Mouse (Mus musculus) heart, postnatal 0 days (tissue): Measurements from ENCODE around the gene Coq8b. TPM values are rescaled to one million over a fixed set of nuclear protein-coding genes. Genes with fewer than 3 reads are reported as not detected.

ENCODE experiments used
- ATAC-seq: fragments of 200-750 bp; cut with Nextera tagmentation; 2 replicates; pipeline ENCODE4 v1.8.0; 2017; ENCODE audit warnings: low read depth, moderate number of reproducible peaks, moderate library complexity; ENCODE audit not compliant: insufficient read depth
- DNase-seq: peaks from one replicate; pipeline ENCODE4 v3.0.0-alpha.2; 2016; ENCODE audit warnings: low spot score
- H3K27ac ChIP-seq: fragments of 300-500 bp; sonication (generic); 2 replicates; pipeline ENCODE4 v1.5.1; 2014; ENCODE audit warnings: low read depth, mild to moderate bottlenecking
- H3K27me3 ChIP-seq: fragments of 300-500 bp; sonication (generic); 2 replicates; pipeline ENCODE4 v1.6.1; 2014; ENCODE audit warnings: low read length, mixed read lengths; ENCODE audit not compliant: control insufficient read depth, insufficient read depth
- H3K36me3 ChIP-seq: fragments of 300-500 bp; sonication (generic); replicated peaks from 2 replicates; pipeline ENCODE4 v1.6.1; 2014; ENCODE audit warnings: low read length, mixed read lengths; ENCODE audit not compliant: control insufficient read depth, insufficient read depth
- H3K4me1 ChIP-seq: fragments of 300-500 bp; sonication (generic); 2 replicates; pipeline ENCODE4 v1.6.1; 2014; ENCODE audit warnings: antibody characterized with exemption; ENCODE audit not compliant: control insufficient read depth, insufficient read depth
- H3K4me2 ChIP-seq: fragments of 300-500 bp; sonication (generic); 2 replicates; pipeline ENCODE4 v1.6.1; 2014; ENCODE audit warnings: low read depth, mild to moderate bottlenecking, low read length, moderate library complexity
- H3K4me3 ChIP-seq: fragments of 300-500 bp; sonication (generic); 2 replicates; pipeline ENCODE4 v1.5.1; 2014; ENCODE audit warnings: low read depth, low read length
- H3K9ac ChIP-seq: fragments of 300-500 bp; sonication (generic); replicated peaks from 2 replicates; pipeline ENCODE4 v1.6.1; 2014; ENCODE audit warnings: low read depth, low read length, mixed read lengths
- H3K9me3 ChIP-seq: fragments of 300-500 bp; sonication (generic); replicated peaks from 2 replicates; pipeline ENCODE4 v1.6.1; 2016; ENCODE audit warnings: low read length; ENCODE audit not compliant: control insufficient read depth
- CTCF ChIP-seq: IDR thresholded peaks from 2 replicates; pipeline ENCODE4 v1.5.1; 2016; ENCODE audit warnings: antibody characterized with exemption, control low read depth, low read depth
- EP300 ChIP-seq: IDR thresholded peaks from 2 replicates; pipeline ENCODE4 v1.6.1; 2016; ENCODE audit warnings: antibody characterized with exemption, low read depth
- WGBS: fragments of 180-500 bp; shearing (Covaris S2); extraction: QIAGEN DNeasy Blood & Tissue Kit; methylation state at CpG from one replicate; pipeline ENCODE4 v1.1.7; 2014; 5-methylcytosine and 5-hydroxymethylcytosine counted together
- polyA plus RNA-seq: library from polyadenylated mRNA; unstranded; fragments of >200 nt; fragmentation: Nextera tagmentation; extraction: Ambion mirVana; gene quantifications from 2 replicates; pipeline ENCODE4 v1.2.1, GENCODE M21; 2015
- total RNA-seq: library from RNA; depleted of rRNA; stranded (reverse); fragments of >200 nt; gene quantifications from 2 replicates; pipeline ENCODE4 v1.2.3, GENCODE M21; 2014; ENCODE audit warnings: low replicate concordance

Coq8b gene
- total and polyA plus RNA-seq, 2 experiments from 2014 or later, result 5.8 to 11.0 TPM

GRCm38 (mm10) chr7:27203730-27204449 lies 28.9 kb upstream of the Coq8b start:
- Histone ChIP-seq H3K4me2 (no peak overlapping the region), H3K9ac (no peak overlapping the region), H3K4me3 (no peak overlapping the region), H3K4me1 (no peaks in the 10 kb centered on the region), H3K27me3 (no peaks in the 10 kb centered on the region), H3K36me3 (peaks cover 44% of the 10 kb centered on the region), H3K9me3 (no peaks in the 10 kb centered on the region), H3K27ac (no peak overlapping the region)
- no peak for ATAC-seq
- WGBS, result 94% methylated on average over 8 of the region's 8 CpGs
- TF ChIP-seq EP300 (no peak), CTCF (no peak)
- no peak for DNase-seq

GRCm38 (mm10) chr7:27212626-27213025 lies 20.2 kb upstream of the Coq8b start:
- Histone ChIP-seq H3K4me1 (no peaks in the 10 kb centered on the region), H3K9me3 (no peaks in the 10 kb centered on the region), H3K27me3 (no peaks in the 10 kb centered on the region), H3K36me3 (peaks cover 72% of the 10 kb centered on the region), H3K27ac (no peak overlapping the region), H3K4me3 (no peak overlapping the region), H3K9ac (no peak overlapping the region), H3K4me2 (no peak overlapping the region)
- ATAC-seq (no peak), DNase-seq (no peak)
- WGBS, result 72% methylated on average over 2 of the region's 2 CpGs
- TF ChIP-seq CTCF, result no peak

GRCm38 (mm10) chr7:27218586-27218985 lies 14.2 kb upstream of the Coq8b start:
- WGBS, result 80% methylated on average over 7 of the region's 7 CpGs
- Histone ChIP-seq H3K27ac (no peak overlapping the region), H3K4me1 (no peaks in the 10 kb centered on the region), H3K9me3 (no peaks in the 10 kb centered on the region), H3K4me2 (no peak overlapping the region), H3K36me3 (peaks cover 45% of the 10 kb centered on the region), H3K27me3 (no peaks in the 10 kb centered on the region), H3K9ac (no peak overlapping the region), H3K4me3 (no peak overlapping the region)
- DNase-seq (no peak), ATAC-seq (no peak)
- TF ChIP-seq CTCF (no peak), EP300 (no peak)

- WGBS, result 89% methylated on average over 11 of the region's 11 CpGs
- DNase-seq (no peak), ATAC-seq (no peak)
- Histone ChIP-seq H3K36me3 (peaks cover 36% of the 10 kb centered on the region), H3K9me3 (no peaks in the 10 kb centered on the region), H3K4me1 (no peaks in the 10 kb centered on the region), H3K27me3 (no peaks in the 10 kb centered on the region), H3K4me3 (no peak overlapping the region), H3K27ac (no peak overlapping the region), H3K4me2 (no peak overlapping the region), H3K9ac (no peak overlapping the region)
- no peak for TF ChIP-seq CTCF
- TF ChIP-seq EP300, result no peak
Observed at GRCm38 (mm10) chr7:27219937-27220336, 12.9 kb upstream of the Coq8b start.

GRCm38 (mm10) chr7:27221939-27222338 lies 10.9 kb upstream of the Coq8b start:
- 58% methylated on average over 6 of the region's 6 CpGs for WGBS
- H3K9ac ChIP-seq, result no peak overlapping the region
- TF ChIP-seq CTCF, result no peak
- TF ChIP-seq EP300, result no peak

GRCm38 (mm10) chr7:27222538-27222937 lies 10.3 kb upstream of the Coq8b start:
- Histone ChIP-seq H3K9ac (no peak overlapping the region), H3K9me3 (no peaks in the 10 kb centered on the region), H3K27me3 (no peaks in the 10 kb centered on the region), H3K4me2 (no peak overlapping the region), H3K27ac (no peak overlapping the region), H3K36me3 (peaks cover 14% of the 10 kb centered on the region), H3K4me3 (no peak overlapping the region), H3K4me1 (peaks cover 13% of the 10 kb centered on the region)
- ATAC-seq (no peak), DNase-seq (no peak)
- WGBS, result 68% methylated on average over 1 of the region's 1 CpGs
- TF ChIP-seq CTCF, result no peak
- TF ChIP-seq EP300, result no peak

More at GRCm38 (mm10) chr7:27221939-27222338, 10.9 kb upstream of the Coq8b start:
- Histone ChIP-seq H3K9me3 (no peaks in the 10 kb centered on the region), H3K36me3 (peaks cover 19% of the 10 kb centered on the region), H3K27ac (no peak overlapping the region), H3K27me3 (no peaks in the 10 kb centered on the region), H3K4me2 (no peak overlapping the region), H3K4me3 (no peak overlapping the region), H3K4me1 (peaks cover 7% of the 10 kb centered on the region)
- ATAC-seq (no peak), DNase-seq (no peak)
